In the genomic region with DNA sequence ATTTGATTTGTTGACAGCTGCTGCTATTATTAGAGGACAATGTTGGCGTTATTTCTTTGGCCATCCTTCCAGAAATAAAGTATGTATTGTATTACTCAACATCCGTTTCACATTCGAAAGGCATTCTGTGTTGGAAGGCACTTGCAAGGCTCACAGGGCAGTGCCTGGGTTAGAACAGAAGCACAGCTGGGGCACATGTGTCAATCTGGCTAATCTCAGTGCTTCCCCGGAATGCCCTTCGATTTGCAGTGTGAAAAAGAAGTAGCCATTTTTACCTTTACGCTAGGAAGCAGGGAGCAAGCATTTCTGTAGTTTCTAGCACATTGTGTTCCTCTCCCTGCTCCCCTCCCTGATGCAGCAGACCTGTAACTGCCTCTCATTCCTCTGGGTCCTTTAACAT, we compare ENCODE assay signal across 11 mouse cellular contexts. TPM values are rescaled to one million over a fixed set of nuclear protein-coding genes. Genes with fewer than 3 reads are reported as not detected.
A peak's percentile ranks its signal among the peaks of the same experiment; 100 is the strongest.
DNase-seq lines count a peak whose midpoint lies in the region; ATAC-seq and TF ChIP-seq lines count a peak whose summit lies in the region.
"Had no signal": no experiment of that assay in that cellular context is flagged by ENCODE, and none has a peak within 500 bp of the region (broad histone marks: within the 10 kb centered on the region; RNA-seq: fewer than 3 reads in every experiment).

No protein-coding gene starts in this region.

- peak overlapping the region; percentile 64 for H3K27ac ChIP-seq in kidney, postnatal 0 days
- no peak overlapping the region for H3K27ac ChIP-seq in kidney, embryonic 15.5 days
- H3K27ac ChIP-seq in heart, embryonic 10.5 days, result 0 out of 2 replicates have a peak overlapping the region, but pooled peaks have one; percentile 52
- H3K27ac ChIP-seq in lung, embryonic 15.5 days, result peak overlapping the region; percentile 79

- DNase-seq in kidney, postnatal 0 days (ENCODE audit: low spot score), result no peak
- DNase-seq in NIH3T3 (ENCODE audit: low read depth), result peak; percentile 80
- no peak for DNase-seq in heart, embryonic 10.5 days (ENCODE audit: low spot score)
- no peak for DNase-seq in right cerebral cortex, postnatal 36 days (ENCODE audit: low spot score in 2 of 2)
- no peak for DNase-seq in adrenal gland, adult (ENCODE audit: inconsistent age in 2 of 2, low spot score in 1 of 2)
- DNase-seq in left cerebral cortex, postnatal 25 days (ENCODE audit: low spot score in 2 of 2), result no peak
- DNase-seq: right cerebral cortex, postnatal 14 days had no signal

- H3K27me3 ChIP-seq in kidney, postnatal 0 days (ENCODE audit: insufficient read depth, low read length), result no peaks in the 10 kb centered on the region
- H3K27me3 ChIP-seq in kidney, embryonic 15.5 days, result no peaks in the 10 kb centered on the region
- no peaks in the 10 kb centered on the region for H3K27me3 ChIP-seq in heart, embryonic 10.5 days (ENCODE audit: insufficient read depth, poor library complexity, severe bottlenecking)
- no peaks in the 10 kb centered on the region for H3K27me3 ChIP-seq in lung, embryonic 15.5 days

- H3K4me3 ChIP-seq in kidney, postnatal 0 days (replicated peaks; ENCODE audit: low read depth, low read length), result no peak overlapping the region
- no peak overlapping the region for H3K4me3 ChIP-seq in kidney, embryonic 15.5 days (replicated peaks)
- no peak overlapping the region for H3K4me3 ChIP-seq in heart, embryonic 10.5 days
- H3K4me3 ChIP-seq in lung, embryonic 15.5 days, result no peak overlapping the region

- ATAC-seq in kidney, postnatal 0 days (replicated peaks; ENCODE audit: low FRiP score, low read depth), result no peak
- no peak for ATAC-seq in kidney, embryonic 15.5 days (replicated peaks; ENCODE audit: low FRiP score)
- 0 out of 2 replicates have a peak, but pooled peaks have one; percentile 12 for ATAC-seq in lung, embryonic 15.5 days (ENCODE audit: borderline replicate concordance, extremely low read depth, low FRiP score, low TSS enrichment)

- intact Hi-C loops in left cerebral cortex, postnatal 25 days (cut with DNase I), result loop anchor here (5.0 kb wide), 2 partner anchors 219 to 311 kb away; no protein-coding TSS in a partner anchor

- no peaks in the 10 kb centered on the region for H3K36me3 ChIP-seq in kidney, postnatal 0 days (ENCODE audit: insufficient read depth, low read length)
- no peaks in the 10 kb centered on the region for H3K36me3 ChIP-seq in kidney, embryonic 15.5 days
- no peaks in the 10 kb centered on the region for H3K36me3 ChIP-seq in heart, embryonic 10.5 days
- no peaks in the 10 kb centered on the region for H3K36me3 ChIP-seq in lung, embryonic 15.5 days

- peak overlapping the region; percentile 25; the same call in 1 of the 2 replicates for H3K4me2 ChIP-seq in kidney, postnatal 0 days (ENCODE audit: low read length)
- no peak overlapping the region for H3K4me2 ChIP-seq in kidney, embryonic 15.5 days
- peak overlapping the region; percentile 48 for H3K4me2 ChIP-seq in lung, embryonic 15.5 days

- TF ChIP-seq CTCF in kidney, postnatal 0 days (IDR thresholded peaks at IDR 0.05; ENCODE audit: low read depth), result no peak

- peaks cover 7% of the 10 kb centered on the region; the same call in 1 of the 2 replicates for H3K4me1 ChIP-seq in kidney, postnatal 0 days (replicated peaks; ENCODE audit: insufficient read depth, low read length)
- peaks cover 17% of the 10 kb centered on the region; the same call in 1 of the 2 replicates for H3K4me1 ChIP-seq in kidney, embryonic 15.5 days
- H3K4me1 ChIP-seq in heart, embryonic 10.5 days, result peaks cover 19% of the 10 kb centered on the region
- H3K4me1 ChIP-seq in lung, embryonic 15.5 days, result peaks cover 27% of the 10 kb centered on the region

- H3K9me3 ChIP-seq in kidney, postnatal 0 days (replicated peaks; ENCODE audit: low read length), result no peaks in the 10 kb centered on the region
- no peaks in the 10 kb centered on the region for H3K9me3 ChIP-seq in kidney, embryonic 15.5 days (replicated peaks)
- H3K9me3 ChIP-seq in heart, embryonic 10.5 days, result no peaks in the 10 kb centered on the region
- no peaks in the 10 kb centered on the region for H3K9me3 ChIP-seq in lung, embryonic 15.5 days

- WGBS in kidney, postnatal 0 days, result 57% methylated on average over 6 of the region's 6 CpGs
- 72% methylated on average over 6 of the region's 6 CpGs for WGBS in kidney, embryonic 15.5 days
- WGBS in heart, embryonic 10.5 days, result 51% methylated on average over 6 of the region's 6 CpGs
- WGBS in lung, embryonic 15.5 days, result 38% methylated on average over 6 of the region's 6 CpGs

- no peak overlapping the region for H3K9ac ChIP-seq in kidney, postnatal 0 days (ENCODE audit: low read depth, low read length)
- H3K9ac ChIP-seq in kidney, embryonic 15.5 days, result no peak overlapping the region
- no peak overlapping the region for H3K9ac ChIP-seq in lung, embryonic 15.5 days

RNA-seq across cellular contexts. Expression of a gene that starts 2.5 kb away (rescaled TPM):
- 12.0 and 12.3 TPM in 2 replicates for polyA plus RNA-seq in kidney, postnatal 0 days (2015; fragmentation: Nextera tagmentation; extraction: Ambion mirVana)
- 9.5 and 9.7 TPM in 2 replicates for polyA plus RNA-seq in kidney, embryonic 15.5 days (2015; fragmentation: Nextera tagmentation; extraction: Ambion mirVana)
- 4.7 and 5.3 TPM in 2 replicates for polyA plus RNA-seq in heart, embryonic 10.5 days (2016; fragmentation: Nextera tagmentation; extraction: Ambion mirVana)
- 12.7 and 12.9 TPM in 2 replicates for polyA plus RNA-seq in lung, embryonic 15.5 days (2015; fragmentation: Nextera tagmentation; extraction: Ambion mirVana)
- 1 to 10 TPM; 5.6 to 7.2 TPM for total RNA-seq in left cerebral cortex, postnatal 25 days (2021)

RNA-seq across cellular contexts. Expression of a gene that starts 25.7 kb away (rescaled TPM):
- polyA plus RNA-seq in kidney, postnatal 0 days (2015; fragmentation: Nextera tagmentation; extraction: Ambion mirVana), result 48.0 and 51.4 TPM in 2 replicates
- polyA plus RNA-seq in kidney, embryonic 15.5 days (2015; fragmentation: Nextera tagmentation; extraction: Ambion mirVana), result 31.2 and 32.5 TPM in 2 replicates
- 32.3 and 39.3 TPM in 2 replicates for polyA plus RNA-seq in heart, embryonic 10.5 days (2016; fragmentation: Nextera tagmentation; extraction: Ambion mirVana)
- 47.9 and 48.5 TPM in 2 replicates for polyA plus RNA-seq in lung, embryonic 15.5 days (2015; fragmentation: Nextera tagmentation; extraction: Ambion mirVana)
- total RNA-seq in left cerebral cortex, postnatal 25 days (2021), result 10 to 100 TPM; 17.5 to 19.7 TPM

RNA-seq across cellular contexts. Expression of a gene that starts 30.3 kb away (rescaled TPM):
- polyA plus RNA-seq in kidney, postnatal 0 days (2015; fragmentation: Nextera tagmentation; extraction: Ambion mirVana), result 18.3 and 22.9 TPM in 2 replicates
- polyA plus RNA-seq in kidney, embryonic 15.5 days (2015; fragmentation: Nextera tagmentation; extraction: Ambion mirVana), result 2.0 TPM in 2 replicates
- polyA plus RNA-seq in heart, embryonic 10.5 days (2016; fragmentation: Nextera tagmentation; extraction: Ambion mirVana), result 0.16 and 0.21 TPM in 2 replicates
- polyA plus RNA-seq in lung, embryonic 15.5 days (2015; fragmentation: Nextera tagmentation; extraction: Ambion mirVana), result 0.62 and 0.92 TPM in 2 replicates
- total RNA-seq in left cerebral cortex, postnatal 25 days (2021), result 1 to 10 TPM; 3.7 to 4.5 TPM

RNA-seq across cellular contexts. Expression of a gene that starts 48.7 kb away (rescaled TPM):
- polyA plus RNA-seq in kidney, postnatal 0 days (2015; fragmentation: Nextera tagmentation; extraction: Ambion mirVana), result 0.78 and 1.7 TPM in 2 replicates
- polyA plus RNA-seq in kidney, embryonic 15.5 days (2015; fragmentation: Nextera tagmentation; extraction: Ambion mirVana), result 0.13 and 0.36 TPM in 2 replicates
- polyA plus RNA-seq in heart, embryonic 10.5 days (2016; fragmentation: Nextera tagmentation; extraction: Ambion mirVana), result 0.94 and 1.1 TPM in 2 replicates
- 0.54 and 0.63 TPM in 2 replicates for polyA plus RNA-seq in lung, embryonic 15.5 days (2015; fragmentation: Nextera tagmentation; extraction: Ambion mirVana)
- total RNA-seq in left cerebral cortex, postnatal 25 days (2021), result 1 to 10 TPM; 1.8 to 2.2 TPM
- total RNA-seq: megakaryocyte-erythroid progenitor cell, adult 5-6 weeks had no signal

RNA-seq across cellular contexts. Expression of a gene that starts 54.7 kb away (rescaled TPM):
- polyA plus RNA-seq in kidney, postnatal 0 days (2015; fragmentation: Nextera tagmentation; extraction: Ambion mirVana), result 4.1 and 5.1 TPM in 2 replicates
- 0.88 and 0.99 TPM in 2 replicates for polyA plus RNA-seq in kidney, embryonic 15.5 days (2015; fragmentation: Nextera tagmentation; extraction: Ambion mirVana)
- polyA plus RNA-seq in heart, embryonic 10.5 days (2016; fragmentation: Nextera tagmentation; extraction: Ambion mirVana), result 0.07 TPM in 1 of 2 replicates, not detected in the other
- polyA plus RNA-seq in lung, embryonic 15.5 days (2015; fragmentation: Nextera tagmentation; extraction: Ambion mirVana), result 0.18 and 0.32 TPM in 2 replicates
- 1 to 10 TPM; 1.9 to 2.0 TPM for total RNA-seq in left cerebral cortex, postnatal 25 days (2021)
- total RNA-seq: megakaryocyte-erythroid progenitor cell, adult 5-6 weeks had no signal
- polyA plus RNA-seq: hindbrain, embryonic 11.5 days had no signal
